Mouse (Mus musculus) gastrocnemius, postnatal 10 days (tissue): ENCODE measurements around the gene Tle3. TPM values are rescaled to one million over a fixed set of nuclear protein-coding genes. Genes with fewer than 3 reads are reported as not detected.

Source experiments
- DNase-seq: peaks from one replicate; pipeline ENCODE4 v3.0.0; 2021; ENCODE audit warnings: mixed read lengths
- total RNA-seq, 2 experiments: library from RNA; stranded (reverse); gene quantifications; 2 replicates each; pipeline ENCODE4 v1.2.3; 2021

Tle3 gene
- total RNA-seq, 2 experiments from 2014 or later = 20.5 to 25.6 TPM

GRCm38 (mm10) chr9:61397130-61397529 lies 25.0 kb downstream of the Tle3 start:
- DNase-seq = no peak

GRCm38 (mm10) chr9:61398160-61398559 lies 26.0 kb downstream of the Tle3 start:
- no peak for DNase-seq

- DNase-seq = no peak
Observed at GRCm38 (mm10) chr9:61400132-61400531, 28.0 kb downstream of the Tle3 start.

DNA sequence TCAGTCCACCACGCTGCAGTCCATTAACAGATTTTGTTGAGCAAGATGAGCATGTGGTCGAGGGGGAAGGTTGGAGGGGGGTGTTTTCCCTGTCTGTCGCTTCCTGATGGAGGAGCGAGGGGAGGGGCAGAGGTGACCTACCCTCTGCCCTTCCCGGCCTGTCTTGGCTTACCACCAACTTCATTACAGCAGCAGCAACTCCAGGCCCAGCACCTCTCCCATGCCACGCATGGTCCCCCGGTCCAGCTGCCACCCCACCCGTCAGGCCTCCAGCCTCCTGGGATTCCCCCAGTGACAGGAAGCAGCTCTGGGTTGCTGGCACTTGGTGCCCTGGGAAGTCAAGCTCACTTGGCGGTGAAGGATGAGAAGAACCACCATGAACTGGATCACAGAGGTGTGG lies 29.5 kb downstream of the Tle3 start:
- no peak for DNase-seq

GRCm38 (mm10) chr9:61402268-61402667 lies 30.1 kb downstream of the Tle3 start:
- no peak for DNase-seq

DNA sequence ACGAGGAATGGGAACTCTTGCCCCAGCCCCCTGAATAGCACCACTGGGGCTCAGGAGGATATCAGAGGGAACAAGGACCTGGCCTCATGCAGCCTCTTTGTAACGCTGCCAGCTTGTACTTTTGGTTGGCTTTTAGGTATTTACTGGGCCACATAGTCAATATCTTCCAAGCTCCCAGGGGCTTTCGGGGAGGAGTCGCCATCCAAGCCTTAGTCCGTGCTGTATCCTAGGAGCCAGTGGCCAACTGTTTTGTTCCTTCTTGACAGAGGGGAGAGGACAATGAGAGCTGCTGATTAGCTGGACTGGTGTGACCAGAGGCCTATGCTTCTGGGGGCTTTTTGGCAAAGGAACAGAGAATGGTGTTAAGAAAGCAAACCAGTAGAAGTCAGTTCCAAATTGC lies 30.6 kb downstream of the Tle3 start:
- DNase-seq = no peak

DNA sequence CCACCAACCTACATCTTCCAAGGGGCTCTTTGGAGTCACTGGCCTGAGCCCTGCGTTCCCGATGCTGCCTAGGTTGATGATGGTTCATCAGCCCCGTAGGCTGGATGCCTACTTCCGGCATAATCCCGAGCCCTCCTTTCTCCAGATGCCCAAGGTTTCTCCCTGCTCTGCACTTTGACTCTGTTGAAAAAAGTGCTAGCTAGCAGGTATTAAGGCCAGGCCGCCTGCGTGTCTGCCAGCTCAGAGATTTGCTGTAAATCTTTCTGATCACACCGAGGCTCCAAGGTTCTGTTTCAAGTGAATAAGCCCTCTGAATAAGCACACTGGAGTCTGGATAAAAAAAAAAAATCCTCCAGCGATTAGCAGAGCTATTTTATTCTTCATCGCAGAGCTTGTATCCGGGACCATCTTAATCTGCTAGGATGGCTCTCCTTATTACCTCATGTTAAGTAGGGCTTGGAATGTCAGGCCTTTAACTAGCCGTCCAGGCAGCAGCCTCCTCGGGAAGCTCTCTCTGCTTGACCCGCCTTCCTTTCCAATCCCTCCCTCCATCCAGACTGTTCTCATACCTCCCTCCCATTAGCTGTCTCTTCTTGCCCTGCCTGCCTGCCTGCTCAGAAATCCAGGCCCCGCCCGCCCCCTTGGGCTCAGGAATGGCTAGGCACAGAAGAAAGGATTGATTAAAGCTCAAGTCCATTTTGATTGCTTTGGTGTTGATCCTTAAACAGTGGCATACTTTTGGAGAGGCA lies 31.9 kb downstream of the Tle3 start:
- no peak for DNase-seq

DNA sequence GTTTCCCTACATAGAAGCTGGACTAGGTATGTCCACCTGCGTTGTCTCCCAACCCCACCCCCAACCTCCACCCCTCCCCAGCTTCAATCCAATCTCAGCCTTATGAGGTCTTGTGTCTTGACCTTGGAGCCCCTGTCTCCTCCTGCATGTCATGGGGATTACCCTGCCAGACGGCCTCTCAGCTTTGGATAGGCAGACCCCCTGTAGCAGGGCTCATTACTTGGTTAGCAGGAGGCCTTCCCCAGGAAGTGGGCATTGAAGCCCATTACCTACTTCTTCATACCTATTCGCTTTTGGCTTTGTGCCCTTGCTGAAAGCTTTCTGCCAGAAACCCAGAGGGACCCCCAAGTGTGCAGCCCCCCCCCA lies 32.4 kb downstream of the Tle3 start:
- DNase-seq = no peak

GRCm38 (mm10) chr9:61404998-61405621 lies 32.9 kb downstream of the Tle3 start:
- DNase-seq = peak; percentile 62

DNA sequence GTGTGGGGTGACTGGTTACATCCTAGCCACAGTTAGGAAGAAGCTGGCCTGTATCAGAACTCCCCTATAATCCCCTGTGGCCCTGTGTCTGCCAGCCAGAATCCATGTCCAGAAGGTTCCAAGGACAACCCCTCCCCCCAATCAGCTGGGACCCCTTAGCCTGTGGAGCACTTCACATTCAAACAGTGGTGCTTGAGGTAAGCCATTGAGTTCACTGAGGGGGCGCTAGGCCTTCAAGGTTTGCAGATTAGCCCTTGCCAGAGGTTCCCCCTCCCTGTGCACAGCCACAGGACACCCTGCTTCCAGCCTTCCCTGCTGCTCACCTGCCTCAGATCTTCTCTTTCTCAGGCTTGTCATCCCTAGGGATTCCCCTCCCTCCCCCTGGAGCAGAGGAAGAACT lies 34.2 kb downstream of the Tle3 start:
- no peak for DNase-seq

DNA sequence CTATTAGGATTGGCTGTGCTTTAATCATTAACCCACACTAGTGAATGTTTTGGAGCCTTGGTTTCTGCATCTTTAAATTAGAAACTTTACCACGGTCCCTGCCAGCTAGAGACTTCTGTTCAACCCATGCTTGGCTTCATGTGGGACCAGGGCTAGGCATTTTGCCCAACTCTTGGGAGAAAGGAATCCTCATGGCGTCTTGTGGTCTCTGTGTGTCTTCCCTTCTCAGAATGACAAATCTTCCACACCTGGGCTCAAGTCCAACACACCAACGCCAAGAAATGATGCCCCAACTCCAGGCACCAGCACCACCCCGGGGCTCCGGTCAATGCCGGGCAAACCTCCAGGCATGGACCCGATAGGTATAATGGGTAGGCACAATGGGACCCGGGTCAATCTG lies 36.9 kb downstream of the Tle3 start:
- DNase-seq = no peak

- no peak for DNase-seq
Observed at GRCm38 (mm10) chr9:61413665-61414456, 41.7 kb downstream of the Tle3 start.

DNA sequence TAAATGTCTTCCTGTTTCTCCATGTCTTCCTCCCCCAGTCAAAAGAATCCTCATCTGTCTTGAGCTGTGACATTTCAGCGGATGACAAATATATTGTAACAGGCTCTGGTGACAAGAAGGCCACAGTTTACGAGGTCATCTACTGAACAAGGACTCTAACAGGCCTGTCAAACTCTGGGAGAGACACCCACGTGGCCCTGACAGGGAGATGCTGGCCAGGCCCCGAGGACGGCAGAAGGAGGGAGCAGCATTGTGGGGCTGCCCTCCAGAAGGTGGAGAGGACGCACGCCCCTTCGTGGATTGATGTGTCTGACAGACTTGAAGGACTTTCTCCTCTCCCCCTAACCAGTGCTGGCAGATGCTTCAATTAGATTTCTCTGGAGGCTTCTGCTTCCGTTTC lies 44.4 kb downstream of the Tle3 start:
- DNase-seq = no peak

- DNase-seq = no peak
Observed at GRCm38 (mm10) chr9:61421626-61422025, 49.5 kb downstream of the Tle3 start.

GRCm38 (mm10) chr9:61424245-61424644 lies 52.1 kb downstream of the Tle3 start:
- no peak for DNase-seq

DNA sequence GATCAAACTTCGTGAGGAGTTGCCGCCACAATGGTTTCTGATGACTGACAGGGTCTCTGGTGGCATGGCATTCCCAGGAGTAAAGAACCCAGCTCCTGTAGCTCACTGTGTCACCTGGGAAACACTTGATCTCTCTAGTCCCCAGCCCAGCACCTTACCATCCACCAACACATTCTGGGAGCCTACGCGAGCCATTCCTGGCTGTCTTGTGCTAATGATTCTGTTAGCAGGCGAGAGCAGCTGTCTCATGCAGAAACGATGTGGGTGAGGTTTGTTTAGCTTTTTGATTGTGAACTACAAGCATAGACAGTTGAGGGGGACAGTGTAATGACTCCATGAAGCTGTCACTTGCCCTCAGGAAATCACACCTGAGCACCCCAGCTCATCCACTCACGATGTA lies 54.3 kb downstream of the Tle3 start:
- no peak for DNase-seq

DNA sequence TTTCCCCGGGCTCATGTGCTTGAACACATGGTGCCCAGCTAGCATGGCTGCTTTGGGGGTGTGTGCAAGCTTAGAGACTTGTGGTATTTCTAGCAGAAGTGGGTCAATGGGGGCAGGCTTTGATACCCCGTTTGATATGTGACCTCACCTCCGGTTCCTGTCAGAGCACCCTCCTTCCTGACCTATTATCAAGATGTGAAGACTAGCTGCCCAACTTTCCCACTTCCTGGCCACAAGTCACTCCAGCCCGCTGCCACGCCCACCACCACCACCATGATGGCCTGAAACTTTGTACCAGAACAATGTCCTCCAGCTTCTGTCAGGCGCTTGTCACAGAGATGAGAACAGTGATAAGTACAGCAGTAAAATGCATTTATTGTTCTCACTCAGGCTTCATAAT lies 54.9 kb downstream of the Tle3 start:
- DNase-seq = no peak

DNA sequence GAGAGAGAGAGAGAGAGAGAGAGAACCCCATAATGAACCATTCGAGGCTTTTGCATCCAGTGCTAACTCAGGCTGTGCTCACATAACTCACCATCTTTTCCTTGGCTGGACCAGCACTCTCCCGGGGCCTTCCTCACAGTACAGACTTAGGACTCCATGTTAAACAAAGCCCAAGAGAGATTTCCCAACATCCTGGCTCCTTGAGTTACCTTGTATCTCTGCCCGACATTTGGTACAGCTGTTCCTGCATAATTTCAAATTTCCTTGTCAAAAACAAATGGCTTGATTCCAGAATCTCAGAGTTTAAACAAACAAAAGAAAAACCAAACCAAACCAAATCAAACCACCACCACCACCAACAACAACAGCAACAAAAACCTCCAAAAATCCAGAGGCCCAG lies 55.7 kb downstream of the Tle3 start:
- no peak for DNase-seq

GRCm38 (mm10) chr9:61431830-61432229 lies 59.7 kb downstream of the Tle3 start:
- no peak for DNase-seq

DNA sequence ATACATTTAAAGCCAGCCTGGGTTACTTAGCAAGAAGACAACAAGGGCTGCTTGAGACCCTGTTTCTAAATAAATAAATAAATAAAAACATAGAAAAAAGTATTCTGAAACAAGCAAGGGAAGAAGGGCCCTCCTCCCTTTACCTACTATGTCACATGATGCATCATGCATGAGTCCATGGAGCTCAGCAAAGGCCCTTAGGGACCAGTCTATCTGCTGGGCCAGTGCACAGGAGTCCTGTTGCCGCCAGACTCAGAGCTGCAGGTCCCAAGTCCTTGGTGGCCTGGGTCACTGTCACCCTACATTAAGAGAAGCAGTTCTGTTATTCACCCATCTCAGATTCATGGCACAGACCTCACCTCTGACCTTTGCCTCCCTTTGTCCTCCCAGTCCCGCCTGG lies 61.0 kb downstream of the Tle3 start:
- DNase-seq = no peak

- DNase-seq = no peak
Observed at GRCm38 (mm10) chr9:61434062-61434461, 61.9 kb downstream of the Tle3 start.

- peak; percentile 36 for DNase-seq
Observed at GRCm38 (mm10) chr9:61435191-61435989, 63.2 kb downstream of the Tle3 start.

DNA sequence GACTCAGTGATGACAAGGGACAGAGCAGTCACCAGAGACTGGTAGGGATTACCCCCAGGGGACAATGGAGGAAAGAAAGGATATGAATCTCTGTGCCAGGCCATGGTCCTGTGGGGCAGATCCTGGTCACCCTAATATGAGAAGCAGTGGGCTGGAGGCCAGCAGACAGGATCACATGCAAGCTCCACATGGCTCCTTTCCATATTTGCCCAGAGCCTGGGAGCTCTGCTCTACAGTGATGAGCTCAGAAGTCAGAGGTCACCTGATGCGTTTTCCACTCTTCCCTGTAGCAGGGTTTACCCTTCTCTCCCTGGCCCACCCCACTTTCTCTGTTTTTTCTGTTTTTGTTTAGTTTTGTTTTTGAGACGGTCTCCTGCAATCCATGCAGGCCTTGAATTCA lies 63.9 kb downstream of the Tle3 start:
- peak; percentile 35 for DNase-seq
